Mouse (Mus musculus) adrenal gland, postnatal 0 days (tissue): ENCODE data around the gene Arl6ip1. TPM values are rescaled to one million over a fixed set of nuclear protein-coding genes. Genes with fewer than 3 reads are reported as not detected.

Experiments used
- polyA plus RNA-seq: library from polyadenylated mRNA; unstranded; fragments of >200 nt; fragmentation: Nextera tagmentation; extraction: Ambion mirVana; gene quantifications from 2 replicates; pipeline ENCODE4 v1.2.1, GENCODE M21; 2015

Arl6ip1 gene
- 312 and 418 TPM in 2 replicates for polyA plus RNA-seq

GRCm38 (mm10) chr7:118129430-118130041, at the start of gene Arl6ip1:
TSS of gene Arl6ip1 (minus strand) at chr7:118129662.

GRCm38 (mm10) chr7:118115877-118116568, 13.4 kb downstream of the Arl6ip1 start, which contains the start of gene Rps15a:
TSS of gene Rps15a (minus strand) at chr7:118116188.

Other genes with a start within 250 kb of the Arl6ip1 start
- 817 and 1,174 TPM in 2 replicates for gene Rps15a, start 13.5 kb downstream of the Arl6ip1 start, polyA plus RNA-seq
- gene Smg1, start 114.0 kb upstream of the Arl6ip1 start, polyA plus RNA-seq: 6.6 and 9.8 TPM in 2 replicates